8 mouse cellular contexts compared by ENCODE assay signal in the genomic region with DNA sequence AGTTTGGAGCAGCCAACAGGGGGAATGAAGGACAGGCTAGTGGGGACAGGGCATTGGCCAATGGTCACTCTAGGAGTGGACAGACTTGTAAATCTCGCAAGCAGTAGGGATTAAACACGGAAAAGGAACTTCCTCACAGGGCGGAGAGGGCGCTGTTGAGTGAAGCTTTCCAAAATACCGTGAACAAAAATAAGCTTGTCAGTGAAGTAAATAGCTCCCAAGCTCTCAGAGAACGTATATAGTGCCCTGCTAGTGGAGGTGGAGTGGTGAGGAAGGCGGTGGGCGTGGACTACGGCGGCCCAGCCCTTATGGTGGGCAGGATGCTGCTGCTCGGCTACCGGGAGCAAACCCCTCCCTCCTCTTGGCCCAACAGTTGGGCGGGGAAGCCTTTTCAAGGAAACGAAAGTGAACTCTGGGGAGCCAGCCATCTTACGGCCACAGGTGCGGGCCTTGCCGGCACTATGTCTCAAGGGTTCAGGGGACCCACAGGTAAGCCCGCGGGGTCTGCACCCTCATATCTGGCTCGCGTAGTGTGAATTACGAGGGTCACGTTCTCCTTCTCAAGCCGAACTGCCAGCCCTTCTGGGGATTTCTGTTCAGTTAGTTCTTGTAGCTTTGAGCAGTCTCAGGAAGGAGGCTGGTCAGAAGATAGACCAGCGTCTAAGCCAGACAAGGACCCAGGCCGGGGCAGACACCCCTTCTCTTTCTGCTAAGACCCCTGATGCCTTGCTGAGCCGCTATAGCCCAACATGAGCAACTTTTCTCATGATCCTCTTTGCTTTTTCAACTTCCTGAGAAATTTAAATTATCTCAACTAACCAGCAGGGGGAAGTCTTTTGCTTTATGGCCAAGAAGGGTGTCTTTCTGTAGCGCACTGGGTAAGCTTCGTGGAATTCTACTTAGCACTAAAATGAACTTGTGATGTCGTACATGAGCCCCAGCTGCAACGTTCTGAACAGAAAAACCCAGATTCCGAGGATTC. TPM values are rescaled to one million over a fixed set of nuclear protein-coding genes. Genes with fewer than 3 reads are reported as not detected.
DNase-seq lines count a peak whose midpoint lies in the region; ATAC-seq lines count a peak whose summit lies in the region.

No protein-coding gene starts in this region.

- H3K4me2 ChIP-seq in hindbrain, embryonic 11.5 days (replicated peaks; ENCODE audit: low read depth, low read length) = peak overlapping the region; percentile 63

- H3K9me3 ChIP-seq in hindbrain, embryonic 11.5 days (ENCODE audit: control insufficient read depth, low read length) = no peaks in the 10 kb centered on the region
- H3K9me3 ChIP-seq in megakaryocyte, embryonic 14.5 days = peaks cover 3% of the 10 kb centered on the region

- no peaks in the 10 kb centered on the region for H3K36me3 ChIP-seq in hindbrain, embryonic 11.5 days (ENCODE audit: control insufficient read depth, insufficient read depth, low read length)
- H3K36me3 ChIP-seq in megakaryocyte, embryonic 14.5 days (replicated peaks; ENCODE audit: low read length) = peaks cover 34% of the 10 kb centered on the region

- peak; percentile 62 for DNase-seq in WW6 (ENCODE audit: low read depth, low spot score)
- DNase-seq in cerebellum, adult 9-11 months = peak; percentile 58
- DNase-seq in hindbrain, embryonic 11.5 days (ENCODE audit: low spot score) = peak; percentile 66
- peak; percentile 29 to 90 for DNase-seq in left cerebral cortex, postnatal 10 days (ENCODE audit: extremely low spot score in 1 of 2, low spot score in 2 of 2)
- DNase-seq in right cerebral cortex, postnatal 10 days (ENCODE audit: low spot score in 2 of 2) = peak; percentile 67 to 71
- DNase-seq in urinary bladder, postnatal 25 days (ENCODE audit: low spot score) = peak; percentile 71

- H3K4me1 ChIP-seq in hindbrain, embryonic 11.5 days (replicated peaks; ENCODE audit: control insufficient read depth, insufficient read depth, low read length) = no peaks in the 10 kb centered on the region
- peaks cover 75% of the 10 kb centered on the region for H3K4me1 ChIP-seq in megakaryocyte, embryonic 14.5 days

- H3K9ac ChIP-seq in hindbrain, embryonic 11.5 days (ENCODE audit: low read depth, low read length) = peak overlapping the region; percentile 38

- 0 out of 2 replicates have a peak overlapping the region, but pooled peaks have one; percentile 14 for H3K27ac ChIP-seq in hindbrain, embryonic 11.5 days (ENCODE audit: low read depth, low read length)

- peak; percentile 57 for ATAC-seq in frontal cortex, adult (ENCODE audit: low TSS enrichment)
- ATAC-seq in hindbrain, embryonic 11.5 days (ENCODE audit: low FRiP score) = peak; percentile 76

- no peaks in the 10 kb centered on the region for H3K27me3 ChIP-seq in hindbrain, embryonic 11.5 days (ENCODE audit: control insufficient read depth, insufficient read depth, low read length)
- no peaks in the 10 kb centered on the region for H3K27me3 ChIP-seq in megakaryocyte, embryonic 14.5 days (replicated peaks)

- 4% methylated on average over 32 of the region's 32 CpGs for WGBS in hindbrain, embryonic 11.5 days

- intact Hi-C loops in left cerebral cortex, postnatal 10 days (cut with DNase I) = loop anchor here (5.0 kb wide), 1 partner anchor 42 kb away; a partner anchor contains a TSS

- H3K4me3 ChIP-seq in hindbrain, embryonic 11.5 days (ENCODE audit: low read depth, low read length) = peak overlapping the region; percentile 35
- peak overlapping the region; percentile 96 for H3K4me3 ChIP-seq in megakaryocyte, embryonic 14.5 days (replicated peaks)

RNA-seq across cellular contexts. Expression of a gene that starts 15.8 kb away (rescaled TPM):
- 15.1 and 16.4 TPM in 2 replicates for polyA plus RNA-seq in hindbrain, embryonic 11.5 days (2014; fragmentation: Nextera tagmentation; extraction: Ambion mirVana)
- 100 to 1,000 TPM in 1 of 2 experiments, 10 to 100 TPM in 1; 95.8 to 113 TPM for total RNA-seq in left cerebral cortex, postnatal 10 days (2021)
- 5.3 and 6.3 TPM in 2 replicates for polyA plus RNA-seq in megakaryocyte, embryonic 14.5 days (2012; ENCODE audit: insufficient read depth, low replicate concordance)

RNA-seq across cellular contexts. Expression of a gene that starts 33.8 kb away (rescaled TPM):
- polyA plus RNA-seq in hindbrain, embryonic 11.5 days (2014; fragmentation: Nextera tagmentation; extraction: Ambion mirVana) = 12.0 and 17.7 TPM in 2 replicates
- 10 to 100 TPM; 26.0 to 26.9 TPM for total RNA-seq in left cerebral cortex, postnatal 10 days (2021)
- 0.04 TPM in 1 of 2 replicates, not detected in the other for polyA plus RNA-seq in megakaryocyte, embryonic 14.5 days (2012; ENCODE audit: insufficient read depth, low replicate concordance)

RNA-seq across cellular contexts. Expression of a gene that starts 42.8 kb away (rescaled TPM):
- polyA plus RNA-seq in hindbrain, embryonic 11.5 days (2014; fragmentation: Nextera tagmentation; extraction: Ambion mirVana) = 21.9 and 24.9 TPM in 2 replicates
- 10 to 100 TPM; 76.2 to 79.4 TPM for total RNA-seq in left cerebral cortex, postnatal 10 days (2021)
- polyA plus RNA-seq in megakaryocyte, embryonic 14.5 days (2012; ENCODE audit: insufficient read depth, low replicate concordance) = 35.2 and 80.6 TPM in 2 replicates

Comparison
In these comparisons a context has a peak if more than half of its experiments do, and no peak if none do; other contexts are left out.
1. Peak in every context shown above with its lines: DNase-seq, ATAC-seq, H3K4me3 ChIP-seq and H3K27ac ChIP-seq.
2. RNA of a gene that starts 33.8 kb away (polyA plus RNA-seq): 12.0 to 17.7 TPM in hindbrain, embryonic 11.5 days; 0.04 TPM in megakaryocyte, embryonic 14.5 days; every median in the first group is over 10 times any median in the second.